Mouse (Mus musculus) G1E (cell line): ENCODE measurements at regions not wholly inside any gene's neighbourhood (a gene's known extent, or its start where the extent isn't known, plus 50 kb on each side); places are given as distances from the start of the nearest gene placed in this dataset.
"Not testable (repeated sequence)": the region's sequence is repeated elsewhere in the genome, so short reads cannot be mapped to it uniquely, and the experiment has no call there.

Experiments
- CTCF ChIP-seq: IDR thresholded peaks from 2 replicates; pipeline ENCODE4 v1.5.1; 2012; ENCODE audit warnings: low read depth, low read length, inconsistent platforms, mixed read lengths
- GATA1 ChIP-seq: IDR thresholded peaks from 2 replicates; pipeline ENCODE4 v1.6.1; 2012; ENCODE audit warnings: borderline replicate concordance, low read length, inconsistent platforms, mixed read lengths
- POLR2AphosphoS5 ChIP-seq: IDR thresholded peaks from 2 replicates; pipeline ENCODE4 v1.6.1; 2012; ENCODE audit warnings: low read depth, low read length, inconsistent platforms; ENCODE audit not compliant: insufficient replicate concordance
- TAL1 ChIP-seq: conservative IDR thresholded peaks from 2 replicates; pipeline ENCODE4 v1.6.1; 2012; ENCODE audit warnings: low read depth, low read length, inconsistent platforms, mixed read lengths

GRCm38 (mm10) chr14:53616061-53616460 is 637.8 kb downstream of the Dad1 start:
- TF ChIP-seq GATA1, POLR2AphosphoS5, CTCF, TAL1: not testable (repeated sequence)
